Mouse (Mus musculus) small intestine, adult 2 months (tissue): ENCODE results near the gene Cep295.

Experiments used
- CTCF ChIP-seq: fragments of 200-500 bp; IDR thresholded peaks from 2 replicates; pipeline ENCODE4 v1.5.1; 2012; ENCODE audit warnings: low read depth, mild to moderate bottlenecking, control low read depth, inconsistent platforms, low read length, moderate library complexity, mixed read lengths; ENCODE audit not compliant: insufficient replicate concordance, insufficient read length; ENCODE audit errors: extremely low read depth
- POLR2A ChIP-seq: fragments of 200-500 bp; IDR thresholded peaks from 2 replicates; pipeline ENCODE4 v1.6.1; 2012; ENCODE audit warnings: low read depth, mild to moderate bottlenecking, control low read depth, inconsistent platforms, low read length, moderate library complexity

DNA sequence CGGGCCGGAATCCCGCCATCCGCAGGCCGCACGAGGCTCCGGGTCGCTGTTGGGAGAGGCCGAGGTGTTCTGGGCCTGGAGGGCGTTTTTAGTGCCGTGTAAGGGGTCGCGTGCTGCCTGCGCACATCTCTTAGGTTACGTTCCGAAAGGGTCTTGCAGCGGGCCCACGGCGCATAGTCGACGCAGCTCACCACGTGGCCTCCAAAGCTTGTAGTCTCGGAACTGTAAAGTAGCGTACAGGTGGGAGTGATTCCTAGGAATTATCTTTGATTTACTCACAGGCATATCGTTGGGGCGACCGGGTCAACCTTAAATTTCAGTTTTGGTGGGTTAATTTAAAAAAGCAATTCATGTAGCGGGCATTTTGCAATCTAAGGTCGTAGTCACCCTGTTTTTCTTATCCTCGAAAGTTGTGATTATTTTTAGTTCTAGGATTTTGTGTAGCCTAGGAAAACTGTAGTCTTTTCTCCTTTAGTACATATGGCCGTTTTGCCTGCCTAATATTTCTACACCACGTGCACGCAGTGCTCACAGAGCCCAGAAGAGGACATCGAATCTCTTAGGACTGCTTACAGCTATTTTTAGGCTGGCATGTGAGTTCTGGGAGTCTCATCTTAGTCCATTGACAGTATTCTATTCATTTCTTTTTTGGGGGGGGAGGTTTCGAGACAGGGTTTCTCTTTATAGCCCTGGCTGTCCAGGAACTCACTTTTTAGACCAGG lies 51.0 kb downstream of the Cep295 start, which contains the start of gene 4931406C07Rik:
- TF ChIP-seq CTCF: no peak
- no peak for TF ChIP-seq POLR2A
